Mouse (Mus musculus) monocyte, adult 59 days (primary cell): Measurements from ENCODE around the gene Marveld3. TPM values are rescaled to one million over a fixed set of nuclear protein-coding genes. Genes with fewer than 3 reads are reported as not detected.

ENCODE experiments used
- total RNA-seq, 2 experiments: library from RNA; stranded (reverse); gene quantifications; one replicate each; pipeline ENCODE4 v1.2.4; 2023

Gene Marveld3
- total RNA-seq = not detected

GRCm38 (mm10) chr8:109961693-109962367 is at the start of gene Marveld3:
Gene Marveld3, minus strand, starts transcription at chr8:109962203.

GRCm38 (mm10) chr8:109990224-109990623 is 28.2 kb upstream of the Marveld3 start, which contains the start of gene Tat:
Gene Tat, plus strand, starts transcription at chr8:109990437.

Other genes with a start within 250 kb of the Marveld3 start
- 10 to 100 TPM; 29.5 to 36.0 TPM for gene Atxn1l, start 224.5 kb downstream of the Marveld3 start, total RNA-seq
- 10 to 100 TPM; 63.7 to 75.7 TPM for gene Ap1g1, start 183.6 kb downstream of the Marveld3 start, total RNA-seq
- gene Phlpp2, start 93.7 kb downstream of the Marveld3 start, total RNA-seq = 10 to 100 TPM; 13.0 to 14.9 TPM
- not detected for gene Tat, start 28.2 kb upstream of the Marveld3 start, total RNA-seq
- gene Chst4, start 77.5 kb upstream of the Marveld3 start, total RNA-seq = under 1 TPM in 1 of 2 experiments, not detected in 1; 0.47 TPM
- under 1 TPM in 1 of 2 experiments, not detected in 1; 0.43 TPM for gene Zfp612, start 117.5 kb upstream of the Marveld3 start, total RNA-seq
- not detected for gene Gm21964, start 139.0 kb upstream of the Marveld3 start, total RNA-seq
- not detected for gene Gm17720, start 140.6 kb upstream of the Marveld3 start, total RNA-seq
- gene Calb2, start 206.0 kb upstream of the Marveld3 start, total RNA-seq = not detected